Mouse (Mus musculus) kidney, embryonic 15.5 days (tissue): ENCODE results near the gene Pola1. TPM values are rescaled to one million over a fixed set of nuclear protein-coding genes. Genes with fewer than 3 reads are reported as not detected.

Experiments
- ATAC-seq: fragments of 200-750 bp; cut with Nextera tagmentation; replicated peaks from 2 replicates; pipeline ENCODE4 v1.8.0; 2017; ENCODE audit warnings: moderate TSS enrichment; ENCODE audit not compliant: low FRiP score
- H3K27ac ChIP-seq: fragments of 300-500 bp; sonication (generic); 2 replicates; pipeline ENCODE4 v1.5.1; 2015; ENCODE audit warnings: mild to moderate bottlenecking, inconsistent platforms
- H3K27me3 ChIP-seq: fragments of 300-500 bp; sonication (generic); 2 replicates; pipeline ENCODE4 v1.6.1; 2015; ENCODE audit warnings: inconsistent platforms
- H3K36me3 ChIP-seq: fragments of 300-500 bp; sonication (generic); 2 replicates; pipeline ENCODE4 v1.6.1; 2015; ENCODE audit warnings: inconsistent platforms
- H3K4me1 ChIP-seq: fragments of 300-500 bp; sonication (generic); 2 replicates; pipeline ENCODE4 v1.6.1; 2015; ENCODE audit warnings: inconsistent platforms
- H3K4me2 ChIP-seq: fragments of 300-500 bp; sonication (generic); 2 replicates; pipeline ENCODE4 v1.6.1; 2015; ENCODE audit warnings: moderate library complexity, mild to moderate bottlenecking, inconsistent platforms
- H3K4me3 ChIP-seq: fragments of 300-500 bp; sonication (generic); replicated peaks from 2 replicates; pipeline ENCODE4 v1.5.1; 2015; ENCODE audit warnings: mild to moderate bottlenecking, inconsistent platforms
- H3K9ac ChIP-seq: fragments of 300-500 bp; sonication (generic); 2 replicates; pipeline ENCODE4 v1.6.1; 2015; ENCODE audit warnings: mild to moderate bottlenecking, inconsistent platforms
- H3K9me3 ChIP-seq: fragments of 300-500 bp; sonication (generic); replicated peaks from 2 replicates; pipeline ENCODE4 v1.6.1; 2016; ENCODE audit warnings: inconsistent platforms
- WGBS: fragments of 180-500 bp; shearing (Covaris S2); methylation state at CpG from one replicate; pipeline ENCODE4 v1.1.7; 2015; ENCODE audit warnings: mixed read lengths; 5-methylcytosine and 5-hydroxymethylcytosine counted together
- polyA plus RNA-seq: library from polyadenylated mRNA; unstranded; fragments of >200 nt; fragmentation: Nextera tagmentation; extraction: Ambion mirVana; gene quantifications from 2 replicates; pipeline ENCODE4 v1.2.1, GENCODE M21; 2015

Gene Pola1
- polyA plus RNA-seq = 21.7 and 23.2 TPM in 2 replicates

DNA sequence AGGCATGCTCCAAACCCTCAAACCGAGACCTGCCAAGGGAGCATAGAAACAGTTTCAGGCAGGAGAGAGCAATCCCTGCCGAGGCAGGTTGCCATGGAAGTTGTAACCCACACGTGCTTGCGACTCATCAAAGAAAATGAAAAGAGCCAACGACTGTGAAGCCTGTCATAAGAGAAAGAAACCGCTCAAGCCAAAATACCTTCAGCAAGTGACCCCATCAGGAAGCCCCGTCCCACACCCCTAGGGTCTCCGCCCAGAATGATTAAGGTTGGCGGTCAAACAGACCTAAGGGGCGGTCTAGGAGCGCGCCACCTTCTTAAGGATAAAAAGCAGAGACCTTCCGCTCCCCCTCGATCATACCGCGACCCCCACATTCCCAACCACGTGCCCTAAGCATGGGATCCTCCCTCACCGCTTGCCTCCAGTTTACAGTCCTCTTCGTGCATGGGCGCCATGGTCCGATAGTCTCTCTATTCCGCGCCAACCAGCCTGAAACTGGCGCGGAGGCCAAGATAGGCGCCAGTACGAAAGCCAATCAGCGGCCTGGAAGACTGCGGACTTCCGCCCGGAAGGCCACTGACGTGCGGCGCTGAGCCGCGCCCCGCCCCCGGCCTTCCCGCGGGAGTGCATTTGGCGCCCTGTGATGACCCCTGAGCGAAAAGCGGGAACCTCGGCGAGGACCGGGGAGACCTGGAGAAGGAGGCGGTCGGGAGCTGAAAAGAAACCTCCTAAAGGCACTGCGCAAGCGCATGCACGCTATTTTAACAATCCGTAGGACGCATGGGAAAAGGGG is at the start of gene Pola1:
Gene Pola1, minus strand, starts transcription at position 499 of the 793 bp plus-strand sequence.
- Histone ChIP-seq H3K9ac (peak within 1 kb of the TSS; percentile 43), H3K27me3 (peaks cover 7% of the 10 kb centered on the region; the same call in 1 of the 2 replicates), H3K4me1 (no peaks in the 10 kb centered on the region), H3K9me3 (no peaks in the 10 kb centered on the region), H3K27ac (peak within 1 kb of the TSS; percentile 60), H3K4me3 (peak within 1 kb of the TSS; percentile 60), H3K4me2 (peak within 1 kb of the TSS; percentile 59), H3K36me3 (no peaks in the 10 kb centered on the region)
- 19% methylated on average over 53 of the region's 53 CpGs for WGBS
- peak; percentile 99 for ATAC-seq

- no peaks in the 10 kb centered on the region for H3K9me3 ChIP-seq
- ATAC-seq = no peak
- H3K4me3 ChIP-seq = no peak overlapping the region; the same call in 1 of the 2 replicates
- no peak overlapping the region for H3K9ac ChIP-seq
- peaks cover 25% of the 10 kb centered on the region; the same call in 1 of the 2 replicates for H3K27me3 ChIP-seq
- H3K4me2 ChIP-seq = peak overlapping the region; percentile 64
- H3K4me1 ChIP-seq = no peaks in the 10 kb centered on the region
- WGBS = 70% methylated on average over 2 of the region's 2 CpGs
- H3K27ac ChIP-seq = no peak overlapping the region
- no peaks in the 10 kb centered on the region for H3K36me3 ChIP-seq
Measured at GRCm38 (mm10) chrX:93676228-93676627, 44.3 kb upstream of the Pola1 start.

DNA sequence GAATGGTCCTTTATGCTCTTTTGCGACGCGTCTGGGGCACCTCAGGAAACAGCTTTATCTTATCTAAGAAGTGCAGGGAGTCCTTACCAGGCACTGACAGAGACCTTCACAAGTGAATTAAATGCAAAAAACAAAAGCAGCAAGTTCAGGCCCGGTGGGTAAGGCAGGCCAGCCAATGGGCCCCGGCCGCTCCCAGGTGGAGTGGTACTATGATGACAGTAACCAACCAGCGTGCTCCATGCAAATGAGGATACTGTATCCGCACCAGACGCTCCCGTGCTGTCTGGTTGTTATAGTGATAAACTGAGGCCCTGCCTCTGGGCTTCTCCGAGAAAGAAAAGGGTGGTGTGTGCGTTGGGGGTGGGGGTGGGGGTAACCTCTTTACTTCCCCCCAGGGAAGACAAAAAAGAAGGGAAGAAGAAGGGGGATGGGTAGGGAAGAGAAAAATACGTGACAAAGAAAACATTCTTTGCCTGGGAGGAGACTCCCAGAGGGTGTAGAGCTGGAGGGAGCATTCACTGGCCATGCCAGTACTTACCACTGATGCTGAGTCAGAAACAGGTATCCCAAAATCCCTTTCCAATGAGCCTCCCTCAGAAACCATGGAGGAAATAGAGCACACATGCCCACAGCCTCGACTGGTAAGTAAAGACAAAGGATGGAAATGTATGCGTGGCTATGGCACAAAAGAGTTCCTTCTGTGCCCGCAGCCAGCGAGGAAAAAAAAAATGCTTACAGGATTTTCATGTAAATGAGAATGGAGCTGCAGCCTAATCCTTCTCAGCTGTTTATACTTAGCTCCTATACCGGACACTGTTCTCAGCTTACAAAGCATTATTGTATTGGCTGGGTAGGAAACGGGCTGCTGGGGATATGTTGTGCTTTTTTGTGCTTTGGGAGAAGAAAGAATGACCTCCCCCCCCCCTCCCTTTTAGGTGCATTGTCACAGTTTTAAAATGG is 43.2 kb upstream of the Pola1 start:
- ATAC-seq = peak; percentile 100
- H3K36me3 ChIP-seq = no peaks in the 10 kb centered on the region
- peaks cover 25% of the 10 kb centered on the region for H3K27me3 ChIP-seq
- no peak overlapping the region for H3K9ac ChIP-seq
- H3K4me1 ChIP-seq = no peaks in the 10 kb centered on the region
- H3K9me3 ChIP-seq = no peaks in the 10 kb centered on the region
- WGBS = 16% methylated on average over 19 of the region's 19 CpGs
- no peak overlapping the region for H3K27ac ChIP-seq
- peak overlapping the region; percentile 64 for H3K4me2 ChIP-seq
- H3K4me3 ChIP-seq = peak overlapping the region; percentile 37

- H3K9me3 ChIP-seq = no peaks in the 10 kb centered on the region
- H3K9ac ChIP-seq = no peak overlapping the region
- peaks cover 25% of the 10 kb centered on the region for H3K27me3 ChIP-seq
- 37% methylated on average over 3 of the region's 3 CpGs for WGBS
- no peaks in the 10 kb centered on the region for H3K4me1 ChIP-seq
- H3K4me3 ChIP-seq = peak overlapping the region; percentile 37
- 0 out of 2 replicates have a peak, but pooled peaks have one; percentile 4 for ATAC-seq
- peak overlapping the region; percentile 64 for H3K4me2 ChIP-seq
- H3K36me3 ChIP-seq = no peaks in the 10 kb centered on the region
- H3K27ac ChIP-seq = no peak overlapping the region
Measured at GRCm38 (mm10) chrX:93674432-93674831, 42.5 kb upstream of the Pola1 start.

DNA sequence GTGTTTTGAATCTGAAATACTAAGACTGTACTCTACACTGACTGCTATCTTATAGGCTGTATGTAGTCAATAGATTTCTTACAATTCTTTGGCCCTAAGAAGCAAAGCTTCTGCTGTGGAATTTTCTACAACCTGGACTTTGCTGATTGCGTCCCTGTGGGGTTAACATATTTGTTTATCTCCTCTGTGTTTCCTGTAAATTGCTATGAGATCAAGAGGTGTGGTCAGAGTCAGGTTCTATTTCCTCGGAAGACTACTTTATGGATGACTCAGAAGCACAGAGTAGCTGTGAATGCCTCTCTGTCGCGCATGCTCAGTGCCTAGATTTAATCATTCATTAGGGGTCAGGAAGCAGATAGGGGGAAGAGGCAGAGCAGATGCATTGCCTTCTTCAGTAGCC is 32.8 kb upstream of the Pola1 start:
- 65% methylated on average over 4 of the region's 4 CpGs for WGBS

GRCm38 (mm10) chrX:93663919-93664586 is 32.1 kb upstream of the Pola1 start:
- ATAC-seq = no peak
- 94% methylated on average over 5 of the region's 5 CpGs for WGBS

More for the DNA sequence above, 32.8 kb upstream of the Pola1 start:
- Histone ChIP-seq H3K4me3 (no peak overlapping the region), H3K9me3 (no peaks in the 10 kb centered on the region), H3K4me2 (no peak overlapping the region), H3K27ac (no peak overlapping the region), H3K27me3 (no peaks in the 10 kb centered on the region), H3K4me1 (no peaks in the 10 kb centered on the region), H3K36me3 (no peaks in the 10 kb centered on the region), H3K9ac (no peak overlapping the region)
- no peak for ATAC-seq

GRCm38 (mm10) chrX:93655153-93655552 is 23.2 kb upstream of the Pola1 start:
- ATAC-seq = no peak
- no peak overlapping the region for H3K9ac ChIP-seq
- 83% methylated on average over 5 of the region's 5 CpGs for WGBS
- H3K9me3 ChIP-seq = no peaks in the 10 kb centered on the region
- H3K36me3 ChIP-seq = no peaks in the 10 kb centered on the region
- no peak overlapping the region for H3K4me3 ChIP-seq
- peaks cover 4% of the 10 kb centered on the region; the same call in 1 of the 2 replicates for H3K27me3 ChIP-seq
- no peak overlapping the region for H3K27ac ChIP-seq
- H3K4me2 ChIP-seq = no peak overlapping the region
- H3K4me1 ChIP-seq = no peaks in the 10 kb centered on the region

More at GRCm38 (mm10) chrX:93663919-93664586, 32.1 kb upstream of the Pola1 start:
- Histone ChIP-seq H3K27me3 (no peaks in the 10 kb centered on the region), H3K36me3 (no peaks in the 10 kb centered on the region), H3K4me3 (no peak overlapping the region), H3K4me1 (no peaks in the 10 kb centered on the region), H3K4me2 (no peak overlapping the region), H3K27ac (no peak overlapping the region), H3K9me3 (no peaks in the 10 kb centered on the region), H3K9ac (no peak overlapping the region)

DNA sequence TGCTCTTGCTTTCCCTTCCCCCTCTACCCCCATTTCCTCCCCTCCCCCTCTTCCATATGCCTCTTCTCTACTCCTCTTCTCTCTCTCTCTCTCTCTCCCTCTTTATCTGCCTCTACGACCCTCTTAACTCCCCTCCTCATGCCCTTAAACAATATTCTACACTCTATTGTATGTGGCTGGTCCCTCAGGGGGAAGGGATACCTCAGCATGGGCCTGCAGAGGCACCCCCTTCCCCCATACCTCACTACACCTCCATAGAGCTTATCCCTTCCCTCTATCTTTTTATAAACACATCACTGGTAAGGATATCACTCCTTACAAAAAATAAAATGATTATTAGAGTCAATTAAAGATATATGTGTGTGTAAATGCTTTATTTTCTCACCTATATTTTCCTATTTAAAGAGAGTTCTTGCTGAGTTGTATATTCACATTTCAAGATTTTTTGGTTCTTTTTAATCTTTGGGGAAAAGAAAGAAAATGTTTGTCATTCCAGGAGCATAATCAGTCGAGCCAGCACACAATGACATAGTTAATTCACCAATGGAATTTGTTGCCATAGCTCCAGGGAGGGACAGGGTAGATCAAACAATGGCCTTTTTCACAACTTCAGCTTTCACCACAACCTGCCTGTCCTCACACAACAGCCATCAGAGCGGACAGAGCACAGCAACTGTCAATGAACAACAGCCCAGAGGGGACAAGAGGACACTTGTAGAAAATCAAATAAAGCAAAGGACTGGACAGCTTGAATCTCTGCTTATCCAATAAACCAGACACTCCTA is 22.5 kb upstream of the Pola1 start, which contains the start of gene Pcyt1b:
Gene Pcyt1b, plus strand, starts transcription at position 646 of the 785 bp plus-strand sequence.
- Histone ChIP-seq H3K27me3 (peaks cover 4% of the 10 kb centered on the region; the same call in 1 of the 2 replicates), H3K4me2 (no peak within 1 kb of the TSS), H3K27ac (no peak within 1 kb of the TSS), H3K4me1 (no peaks in the 10 kb centered on the region), H3K36me3 (no peaks in the 10 kb centered on the region), H3K4me3 (no peak within 1 kb of the TSS), H3K9me3 (no peaks in the 10 kb centered on the region), H3K9ac (no peak within 1 kb of the TSS)
- 51% methylated on average over 3 of the region's 3 CpGs for WGBS
- no peak for ATAC-seq

GRCm38 (mm10) chrX:93650738-93651137 is 18.8 kb upstream of the Pola1 start:
- ATAC-seq = no peak
- Histone ChIP-seq H3K4me3 (no peak overlapping the region), H3K9me3 (no peaks in the 10 kb centered on the region), H3K4me1 (no peaks in the 10 kb centered on the region), H3K9ac (no peak overlapping the region), H3K36me3 (no peaks in the 10 kb centered on the region), H3K4me2 (no peak overlapping the region), H3K27ac (no peak overlapping the region), H3K27me3 (peaks cover 7% of the 10 kb centered on the region; the same call in 1 of the 2 replicates)
- 92% methylated on average over 2 of the region's 2 CpGs for WGBS

GRCm38 (mm10) chrX:93644022-93644421 is 12.1 kb upstream of the Pola1 start:
- no peak for ATAC-seq
- Histone ChIP-seq H3K27me3 (peaks cover 3% of the 10 kb centered on the region; the same call in 1 of the 2 replicates), H3K9me3 (no peaks in the 10 kb centered on the region), H3K9ac (no peak overlapping the region), H3K4me2 (no peak overlapping the region), H3K4me3 (no peak overlapping the region), H3K27ac (no peak overlapping the region), H3K36me3 (no peaks in the 10 kb centered on the region), H3K4me1 (no peaks in the 10 kb centered on the region)

DNA sequence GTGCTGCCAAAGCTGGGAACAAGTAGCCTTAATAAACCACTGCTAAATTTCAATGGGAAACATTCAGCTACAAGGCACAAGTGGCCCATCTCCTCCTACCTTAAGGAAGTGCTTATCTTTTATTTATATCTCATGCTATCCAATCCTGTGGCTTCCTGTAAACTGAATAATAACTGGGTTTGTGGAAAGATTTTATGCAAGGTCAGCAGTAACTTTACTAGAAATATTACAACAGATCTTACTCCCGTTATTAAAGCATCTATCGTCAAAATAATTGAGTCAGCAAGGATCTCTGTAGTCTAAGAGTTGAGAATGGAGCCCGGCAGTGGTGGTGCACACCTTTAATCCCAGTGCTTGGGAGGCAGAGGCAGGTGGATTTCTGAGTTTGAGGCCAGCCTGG is 11.6 kb upstream of the Pola1 start:
- H3K27me3 ChIP-seq = peaks cover 3% of the 10 kb centered on the region; the same call in 1 of the 2 replicates
- WGBS = 89% methylated on average over 3 of the region's 3 CpGs

More for the DNA sequence above, 11.6 kb upstream of the Pola1 start:
- Histone ChIP-seq H3K9ac (no peak overlapping the region), H3K36me3 (no peaks in the 10 kb centered on the region), H3K4me1 (no peaks in the 10 kb centered on the region), H3K4me2 (no peak overlapping the region), H3K9me3 (no peaks in the 10 kb centered on the region), H3K4me3 (no peak overlapping the region), H3K27ac (no peak overlapping the region)
- no peak for ATAC-seq
